Mouse (Mus musculus) embryonic facial prominence, embryonic 15.5 days (tissue): Measurements from ENCODE around the gene Zfp57. TPM values are rescaled to one million over a fixed set of nuclear protein-coding genes. Genes with fewer than 3 reads are reported as not detected.

Experiments
- ATAC-seq: fragments of 200-750 bp; cut with Nextera tagmentation; 2 replicates; pipeline ENCODE4 v1.8.0; 2017; ENCODE audit warnings: low read depth, moderate TSS enrichment; ENCODE audit not compliant: insufficient number of reproducible peaks, low FRiP score, low TSS enrichment
- H3K27ac ChIP-seq: fragments of 300-500 bp; sonication (generic); replicated peaks from 2 replicates; pipeline ENCODE4 v1.5.1; 2015; ENCODE audit warnings: mild to moderate bottlenecking, inconsistent platforms
- H3K27me3 ChIP-seq: fragments of 300-500 bp; sonication (generic); 2 replicates; pipeline ENCODE4 v1.6.1; 2015; ENCODE audit warnings: inconsistent platforms
- H3K36me3 ChIP-seq: fragments of 300-500 bp; sonication (generic); 2 replicates; pipeline ENCODE4 v1.6.1; 2015; ENCODE audit warnings: mild to moderate bottlenecking, inconsistent platforms
- H3K4me1 ChIP-seq: fragments of 300-500 bp; sonication (generic); 2 replicates; pipeline ENCODE4 v1.6.1; 2015; ENCODE audit warnings: inconsistent platforms
- H3K4me2 ChIP-seq: fragments of 300-500 bp; sonication (generic); replicated peaks from 2 replicates; pipeline ENCODE4 v1.6.1; 2015; ENCODE audit warnings: mild to moderate bottlenecking, inconsistent platforms
- H3K4me3 ChIP-seq: fragments of 300-500 bp; sonication (generic); replicated peaks from 2 replicates; pipeline ENCODE4 v1.5.1; 2015; ENCODE audit warnings: mild to moderate bottlenecking, inconsistent platforms
- H3K9ac ChIP-seq: fragments of 300-500 bp; sonication (generic); 2 replicates; pipeline ENCODE4 v1.6.1; 2015; ENCODE audit warnings: inconsistent platforms
- H3K9me3 ChIP-seq: fragments of 300-500 bp; sonication (generic); replicated peaks from 2 replicates; pipeline ENCODE4 v1.6.1; 2016; ENCODE audit warnings: inconsistent platforms
- WGBS: fragments of 180-500 bp; shearing (Covaris S2); methylation state at CpG from one replicate; pipeline ENCODE4 v1.1.7; 2015; 5-methylcytosine and 5-hydroxymethylcytosine counted together
- polyA plus RNA-seq: library from polyadenylated mRNA; unstranded; fragments of >200 nt; fragmentation: Nextera tagmentation; extraction: Ambion mirVana; gene quantifications from 2 replicates; pipeline ENCODE4 v1.2.1, GENCODE M21; 2015

Gene Zfp57
- polyA plus RNA-seq, 1 experiment from 2014 or later: 62.2 TPM

- Histone ChIP-seq H3K27ac (no peak within 1 kb of the TSS), H3K36me3 (no peaks in the 10 kb centered on the region), H3K27me3 (no peaks in the 10 kb centered on the region), H3K9ac (no peak within 1 kb of the TSS), H3K4me3 (no peak within 1 kb of the TSS), H3K4me2 (no peak within 1 kb of the TSS), H3K9me3 (no peaks in the 10 kb centered on the region), H3K4me1 (no peaks in the 10 kb centered on the region)
- WGBS: 66% methylated on average over 9 of the region's 9 CpGs
- ATAC-seq: no peak
Observed at GRCm38 (mm10) chr17:37022628-37023576, 21.9 kb downstream of the Zfp57 start, which contains the start of gene Mog. Mog (minus strand) TSS chr17:37023398.

DNA sequence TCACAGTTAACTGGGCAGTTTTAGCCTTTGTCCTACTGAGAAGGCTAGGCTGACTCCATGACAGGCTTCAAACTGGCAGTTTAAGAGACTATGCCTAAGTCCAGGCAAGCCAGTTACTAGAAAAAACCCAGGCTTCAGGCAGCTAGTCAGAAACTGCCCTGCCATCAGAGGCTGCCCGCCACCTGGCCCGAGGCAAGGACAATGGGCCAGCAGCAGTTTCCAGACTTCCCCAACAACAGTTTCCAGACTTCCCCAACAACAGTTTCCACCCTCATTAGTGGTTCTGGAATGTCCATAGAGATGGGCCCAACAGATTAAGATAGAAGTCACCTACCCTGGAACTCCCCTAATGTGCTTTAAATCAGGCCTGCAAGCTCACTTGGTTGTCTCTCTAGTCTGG is 25.5 kb downstream of the Zfp57 start:
- ATAC-seq: no peak
- 82% methylated on average over 2 of the region's 2 CpGs for WGBS
- Histone ChIP-seq H3K4me3 (no peak overlapping the region), H3K27me3 (no peaks in the 10 kb centered on the region), H3K9me3 (no peaks in the 10 kb centered on the region), H3K36me3 (no peaks in the 10 kb centered on the region), H3K4me2 (no peak overlapping the region), H3K9ac (no peak overlapping the region), H3K27ac (no peak overlapping the region), H3K4me1 (no peaks in the 10 kb centered on the region)

GRCm38 (mm10) chr17:37027486-37027885 is 26.5 kb downstream of the Zfp57 start:
- Histone ChIP-seq H3K4me3 (no peak overlapping the region), H3K36me3 (no peaks in the 10 kb centered on the region), H3K9me3 (no peaks in the 10 kb centered on the region), H3K27me3 (no peaks in the 10 kb centered on the region), H3K27ac (peak overlapping the region; percentile 96), H3K4me1 (no peaks in the 10 kb centered on the region), H3K4me2 (no peak overlapping the region), H3K9ac (no peak overlapping the region)
- WGBS: 89% methylated on average over 4 of the region's 4 CpGs
- no peak for ATAC-seq

GRCm38 (mm10) chr17:37028212-37028611 is 27.2 kb downstream of the Zfp57 start:
- peak; percentile 18 for ATAC-seq
- WGBS: 2% methylated on average over 10 of the region's 10 CpGs
- H3K9me3 ChIP-seq: no peaks in the 10 kb centered on the region

GRCm38 (mm10) chr17:37028683-37029120 is 27.7 kb downstream of the Zfp57 start:
- Histone ChIP-seq H3K27ac (peak overlapping the region; percentile 96), H3K4me2 (peak overlapping the region; percentile 55), H3K9me3 (no peaks in the 10 kb centered on the region), H3K27me3 (no peaks in the 10 kb centered on the region), H3K36me3 (no peaks in the 10 kb centered on the region), H3K4me3 (peak overlapping the region; percentile 59), H3K9ac (peak overlapping the region; percentile 48), H3K4me1 (no peaks in the 10 kb centered on the region)
- peak; percentile 96 for ATAC-seq
- WGBS: under 1% methylated on average over 14 of the region's 14 CpGs

More at GRCm38 (mm10) chr17:37028212-37028611, 27.2 kb downstream of the Zfp57 start:
- Histone ChIP-seq H3K9ac (0 out of 2 replicates have a peak overlapping the region, but pooled peaks have one; percentile 15), H3K4me2 (peak overlapping the region; percentile 55), H3K4me1 (no peaks in the 10 kb centered on the region), H3K4me3 (peak overlapping the region; percentile 59), H3K36me3 (no peaks in the 10 kb centered on the region), H3K27ac (peak overlapping the region; percentile 96), H3K27me3 (no peaks in the 10 kb centered on the region)

DNA sequence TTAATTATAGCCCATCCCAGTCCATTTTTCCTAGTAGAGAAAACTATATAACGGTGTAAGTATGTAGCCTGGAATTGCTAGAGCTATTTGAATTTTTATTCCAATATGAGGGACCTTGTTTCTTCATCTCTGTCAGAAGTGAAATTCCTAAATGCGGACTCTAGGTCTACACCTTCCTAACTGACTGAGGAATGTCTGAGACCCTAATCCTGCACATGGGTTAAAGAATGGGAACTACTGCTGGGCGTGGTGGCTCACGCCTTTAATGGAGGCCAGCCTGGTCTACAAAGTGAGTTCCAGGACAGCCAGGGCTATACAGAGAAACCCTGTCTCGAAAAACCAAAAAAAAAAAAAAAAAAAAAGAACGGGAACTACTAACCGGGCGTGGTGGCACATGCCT is 28.2 kb downstream of the Zfp57 start:
- Histone ChIP-seq H3K9me3 (no peaks in the 10 kb centered on the region), H3K4me2 (peak overlapping the region; percentile 55), H3K4me1 (no peaks in the 10 kb centered on the region), H3K9ac (no peak overlapping the region), H3K27ac (peak overlapping the region; percentile 96), H3K4me3 (peak overlapping the region; percentile 59), H3K27me3 (no peaks in the 10 kb centered on the region), H3K36me3 (no peaks in the 10 kb centered on the region)
- WGBS: 55% methylated on average over 8 of the region's 8 CpGs
- ATAC-seq: no peak

DNA sequence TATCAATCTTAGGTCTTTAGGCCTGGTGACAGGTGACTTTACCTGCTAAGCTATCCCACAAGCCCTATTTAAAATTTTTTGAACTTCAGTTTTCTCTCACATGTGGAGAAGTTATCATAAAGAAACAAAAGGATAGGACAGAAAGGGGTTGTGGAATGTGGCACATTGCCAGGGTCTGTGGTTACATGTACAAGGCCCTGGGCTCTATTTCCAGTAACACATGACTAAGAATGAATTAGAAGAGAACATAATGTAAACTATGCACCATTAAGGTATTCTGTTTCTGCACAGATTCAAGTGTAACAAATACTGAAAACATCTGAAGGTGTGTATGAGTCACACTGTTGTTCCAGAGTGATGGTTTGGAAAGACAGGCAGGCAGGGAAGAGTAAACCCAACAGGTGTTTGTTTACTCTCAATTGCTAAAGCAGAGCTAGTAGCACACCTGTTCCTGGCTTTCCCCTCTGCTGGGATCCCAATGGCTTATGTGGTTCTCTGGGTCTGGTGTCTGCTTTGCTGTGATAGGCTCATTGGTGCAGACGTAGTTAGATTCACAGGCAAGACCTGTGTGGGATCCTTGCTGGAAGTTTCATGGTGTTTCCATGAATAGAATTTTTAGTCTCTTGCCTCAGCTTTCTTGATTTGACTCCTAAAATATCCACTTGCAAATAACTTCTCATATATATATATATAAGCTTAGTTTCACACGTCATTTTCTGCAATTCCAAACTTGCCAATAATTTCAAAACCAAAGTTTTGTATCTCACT is 38.3 kb downstream of the Zfp57 start:
- Histone ChIP-seq H3K9ac (no peak overlapping the region), H3K4me3 (no peak overlapping the region), H3K4me1 (no peaks in the 10 kb centered on the region), H3K27ac (no peak overlapping the region), H3K27me3 (no peaks in the 10 kb centered on the region), H3K9me3 (no peaks in the 10 kb centered on the region), H3K4me2 (no peak overlapping the region), H3K36me3 (no peaks in the 10 kb centered on the region)
- no peak for ATAC-seq
- 70% methylated on average over 2 of the region's 2 CpGs for WGBS

DNA sequence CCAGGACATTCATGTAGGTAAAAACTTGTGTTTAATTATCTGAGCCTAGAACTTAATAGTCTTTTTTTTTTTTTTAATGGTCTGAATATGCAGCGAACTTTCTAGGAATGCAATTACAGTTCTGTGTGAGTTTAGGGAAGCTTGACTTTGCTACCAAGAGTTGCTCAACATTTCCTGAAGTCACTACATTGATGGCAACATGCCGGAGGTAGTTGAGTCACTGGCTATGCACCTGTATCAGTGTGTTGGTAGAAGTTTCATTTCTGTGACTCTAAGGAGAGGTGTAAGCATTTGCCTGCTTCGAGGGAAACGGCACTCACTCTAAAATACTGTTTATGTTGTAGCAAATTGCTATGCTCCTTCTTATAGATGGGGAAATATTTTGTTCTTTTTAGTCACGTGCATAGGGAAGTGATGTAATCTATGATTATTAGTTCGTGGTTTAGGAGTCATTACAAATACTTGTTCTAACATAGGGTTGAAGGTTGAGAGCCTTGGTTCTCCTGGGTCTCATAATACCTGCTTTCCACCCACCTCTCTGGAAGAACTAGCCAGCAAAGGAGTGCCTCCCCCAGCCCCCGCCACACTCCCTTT is 43.8 kb downstream of the Zfp57 start:
- H3K4me2 ChIP-seq: peak overlapping the region; percentile 92; the same call in 1 of the 2 replicates
- peaks cover 4% of the 10 kb centered on the region; the same call in 1 of the 2 replicates for H3K27me3 ChIP-seq
- H3K36me3 ChIP-seq: no peaks in the 10 kb centered on the region
- H3K4me1 ChIP-seq: peaks cover 29% of the 10 kb centered on the region
- no peaks in the 10 kb centered on the region for H3K9me3 ChIP-seq
- ATAC-seq: no peak
- H3K9ac ChIP-seq: no peak overlapping the region
- peak overlapping the region; percentile 77; the same call in 1 of the 2 replicates for H3K27ac ChIP-seq
- 62% methylated on average over 7 of the region's 7 CpGs for WGBS
- H3K4me3 ChIP-seq: peak overlapping the region; percentile 68

DNA sequence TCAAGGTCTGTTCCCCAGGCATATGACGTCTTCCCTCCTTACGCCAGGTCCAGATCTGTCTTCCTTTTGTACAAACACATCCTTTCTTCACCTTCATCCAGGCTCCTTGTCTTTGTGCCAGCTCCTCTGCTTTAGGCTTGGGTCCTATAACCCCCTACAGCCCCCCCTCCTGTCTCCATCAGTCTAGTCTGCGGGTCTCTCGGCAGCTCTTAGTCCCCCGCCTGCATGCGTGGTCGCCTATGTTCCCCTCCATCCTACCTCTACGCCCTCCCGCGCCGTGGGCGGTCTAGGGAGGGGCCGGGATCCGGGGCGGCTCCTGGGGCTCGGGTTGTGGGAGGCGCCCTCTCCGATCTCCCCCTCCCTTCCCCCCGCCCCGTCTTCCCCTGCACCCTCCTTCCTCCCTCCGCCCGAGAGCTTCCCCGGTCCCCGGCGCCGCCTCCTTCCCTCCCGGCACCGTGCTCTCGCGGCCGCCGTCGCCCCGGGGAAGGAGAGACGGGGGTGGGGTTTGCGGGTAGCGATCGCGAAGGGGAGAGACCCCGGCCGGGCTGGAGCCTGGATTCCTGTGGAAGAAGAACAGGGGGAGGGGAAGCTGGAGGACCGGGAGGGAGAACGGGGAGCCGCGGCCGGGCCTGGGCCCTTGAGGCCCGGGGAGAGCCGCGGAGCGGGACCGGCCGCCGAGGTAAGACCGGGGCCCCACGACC is 44.8 kb downstream of the Zfp57 start, which contains the start of gene Gabbr1:
TSS of gene Gabbr1 (plus strand) at position 356 of the 701 bp plus-strand sequence.
- WGBS: under 1% methylated on average over 49 of the region's 55 CpGs
- H3K4me3 ChIP-seq: peak within 1 kb of the TSS; percentile 68
- peaks cover 4% of the 10 kb centered on the region; the same call in 1 of the 2 replicates for H3K27me3 ChIP-seq
- peak within 1 kb of the TSS; percentile 67 for H3K9ac ChIP-seq
- ATAC-seq: peak; percentile 92
- H3K4me1 ChIP-seq: peaks cover 39% of the 10 kb centered on the region
- H3K4me2 ChIP-seq: peak within 1 kb of the TSS; percentile 92
- H3K9me3 ChIP-seq: no peaks in the 10 kb centered on the region
- peak within 1 kb of the TSS; percentile 77 for H3K27ac ChIP-seq
- no peaks in the 10 kb centered on the region for H3K36me3 ChIP-seq

DNA sequence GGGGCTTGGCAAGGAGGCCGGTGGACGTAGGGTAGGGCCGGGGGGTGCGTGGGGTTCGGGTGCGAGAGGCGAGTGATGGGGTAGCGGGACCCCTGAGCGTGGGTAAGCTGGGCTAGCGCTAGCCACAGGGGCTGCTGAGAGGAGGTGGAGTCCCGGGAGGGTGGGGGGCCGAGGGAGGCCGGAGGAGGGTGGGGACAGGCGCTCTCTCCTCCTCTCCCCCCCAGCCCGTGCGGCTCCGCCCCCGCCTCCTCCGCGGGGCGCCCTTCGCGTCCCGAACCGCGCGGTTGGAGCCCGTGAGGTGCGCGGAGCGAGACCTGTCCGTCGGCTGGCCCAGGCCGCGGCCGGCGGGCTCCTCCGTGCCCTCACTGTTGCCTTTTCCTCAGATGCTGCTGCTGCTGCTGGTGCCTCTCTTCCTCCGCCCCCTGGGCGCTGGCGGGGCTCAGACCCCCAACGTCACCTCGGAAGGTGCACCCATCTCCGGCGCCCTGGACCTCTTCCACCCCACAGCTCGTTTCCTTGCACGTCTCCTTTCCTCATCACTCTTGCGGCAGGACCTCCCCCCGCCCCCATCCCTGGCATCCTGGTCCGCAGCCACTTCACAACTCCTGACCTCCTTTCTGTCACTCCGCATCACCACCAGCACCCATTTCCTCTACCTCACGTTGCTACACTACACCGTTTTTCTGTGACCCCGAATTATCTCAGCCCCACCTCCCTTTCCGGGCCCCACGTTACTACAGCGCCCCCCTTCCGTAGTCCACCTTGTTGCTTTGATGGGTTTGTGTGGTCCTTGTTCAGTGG is 45.5 kb downstream of the Zfp57 start:
- Histone ChIP-seq H3K4me1 (peaks cover 46% of the 10 kb centered on the region), H3K9ac (peak overlapping the region; percentile 67), H3K9me3 (no peaks in the 10 kb centered on the region), H3K36me3 (no peaks in the 10 kb centered on the region), H3K27me3 (peaks cover 4% of the 10 kb centered on the region; the same call in 1 of the 2 replicates), H3K4me3 (peak overlapping the region; percentile 68), H3K4me2 (peak overlapping the region; percentile 92), H3K27ac (peak overlapping the region; percentile 77)
- peak; percentile 84 for ATAC-seq
- 1% methylated on average over 45 of the region's 58 CpGs for WGBS
